Mouse (Mus musculus) stomach, embryonic 15.5 days (tissue): ENCODE measurements around the gene Gm10135. TPM values are rescaled to one million over a fixed set of nuclear protein-coding genes. Genes with fewer than 3 reads are reported as not detected.
"Not testable (repeated sequence)": the region's sequence is repeated elsewhere in the genome, so short reads cannot be mapped to it uniquely, and the experiment has no call there.

Experiments used
- ATAC-seq: fragments of 200-750 bp; cut with Nextera tagmentation; 2 replicates; pipeline ENCODE4 v1.8.0; 2017; ENCODE audit warnings: low read depth, moderate number of reproducible peaks, moderate TSS enrichment; ENCODE audit not compliant: insufficient read depth, low FRiP score
- H3K27ac ChIP-seq: fragments of 300-500 bp; sonication (generic); 2 replicates; pipeline ENCODE4 v1.5.1; 2015; ENCODE audit warnings: mild to moderate bottlenecking, inconsistent platforms
- H3K27me3 ChIP-seq: fragments of 300-500 bp; sonication (generic); replicated peaks from 2 replicates; pipeline ENCODE4 v1.6.1; 2015; ENCODE audit warnings: inconsistent platforms
- H3K36me3 ChIP-seq: fragments of 300-500 bp; sonication (generic); 2 replicates; pipeline ENCODE4 v1.6.1; 2015; ENCODE audit warnings: inconsistent platforms
- H3K4me1 ChIP-seq: fragments of 300-500 bp; sonication (generic); 2 replicates; pipeline ENCODE4 v1.6.1; 2015; ENCODE audit warnings: inconsistent platforms
- H3K4me2 ChIP-seq: fragments of 300-500 bp; sonication (generic); 2 replicates; pipeline ENCODE4 v1.6.1; 2015; ENCODE audit warnings: mild to moderate bottlenecking, inconsistent platforms
- H3K4me3 ChIP-seq: fragments of 300-500 bp; sonication (generic); replicated peaks from 2 replicates; pipeline ENCODE4 v1.5.1; 2015; ENCODE audit warnings: inconsistent platforms
- H3K9ac ChIP-seq: fragments of 300-500 bp; sonication (generic); 2 replicates; pipeline ENCODE4 v1.6.1; 2015; ENCODE audit warnings: inconsistent platforms
- H3K9me3 ChIP-seq: fragments of 300-500 bp; sonication (generic); 2 replicates; pipeline ENCODE4 v1.6.1; 2016; ENCODE audit warnings: inconsistent platforms
- WGBS: fragments of 180-500 bp; shearing (Covaris S2); methylation state at CpG from one replicate; pipeline ENCODE4 v1.1.7; 2015; 5-methylcytosine and 5-hydroxymethylcytosine counted together
- polyA plus RNA-seq: library from polyadenylated mRNA; unstranded; fragments of >200 nt; fragmentation: Nextera tagmentation; extraction: Ambion mirVana; gene quantifications from 2 replicates; pipeline ENCODE4 v1.2.1, GENCODE M21; 2015

Gene Gm10135
- not detected in 2 replicates for polyA plus RNA-seq

DNA sequence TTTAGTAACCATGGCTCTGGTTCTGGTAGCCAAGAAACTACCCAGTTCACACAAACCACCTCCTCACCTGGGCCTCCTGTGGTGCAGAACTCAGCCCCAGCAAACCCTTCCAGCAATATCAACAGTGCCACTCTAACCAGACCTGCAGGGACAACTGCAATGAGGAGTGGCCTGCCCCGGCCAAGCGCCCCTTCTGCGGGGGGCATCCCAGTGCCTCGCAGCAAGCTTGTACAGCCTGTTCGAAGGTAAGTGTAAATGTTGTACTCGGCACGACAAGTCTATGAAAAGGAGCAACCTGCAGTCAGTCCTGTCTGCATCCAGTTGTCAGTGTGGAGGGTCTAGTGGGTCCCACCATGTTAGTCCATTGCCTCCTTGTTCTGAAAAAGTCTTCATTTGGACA lies at the start of gene Gm10135:
Gene Gm10135, minus strand, starts transcription at position 101 of the 400 bp plus-strand sequence.
- Histone ChIP-seq H3K4me3 (no peak within 1 kb of the TSS), H3K9ac (no peak within 1 kb of the TSS), H3K4me2 (no peak within 1 kb of the TSS), H3K4me1 (0 out of 2 replicates have a peak, but pooled peaks cover 5% of the 10 kb centered on the region), H3K27me3 (no peaks in the 10 kb centered on the region), H3K9me3 (no peaks in the 10 kb centered on the region), H3K27ac (no peak within 1 kb of the TSS), H3K36me3 (peaks cover 14% of the 10 kb centered on the region)
- no peak for ATAC-seq
- 94% methylated on average over 7 of the region's 7 CpGs for WGBS

DNA sequence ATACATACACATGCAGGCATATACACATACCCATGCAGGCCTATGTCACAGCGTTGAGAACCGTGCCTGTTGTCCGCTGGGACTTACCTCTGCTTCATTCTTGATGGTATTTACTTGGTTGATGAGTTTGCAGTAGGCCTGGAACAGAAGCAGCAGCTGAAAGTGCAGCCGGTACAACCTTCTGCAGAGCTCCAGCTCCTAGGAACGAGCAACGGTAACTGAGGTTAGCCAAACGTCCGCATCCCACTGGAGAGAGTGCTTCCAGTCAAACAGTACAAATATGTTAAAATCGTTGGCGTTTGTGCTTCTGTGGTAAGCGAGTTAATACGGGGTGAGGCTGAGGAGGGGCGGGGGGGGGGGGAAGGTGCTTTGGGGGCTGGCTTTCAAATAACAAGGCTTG lies 49.3 kb upstream of the Gm10135 start:
- 92% methylated on average over 13 of the region's 13 CpGs for WGBS
- H3K9me3 ChIP-seq, result no peaks in the 10 kb centered on the region
- no peaks in the 10 kb centered on the region for H3K4me1 ChIP-seq
- no peak overlapping the region for H3K4me2 ChIP-seq
- no peak overlapping the region for H3K27ac ChIP-seq
- H3K36me3 ChIP-seq, result peaks cover 18% of the 10 kb centered on the region; the same call in 1 of the 2 replicates
- ATAC-seq, result no peak
- no peak overlapping the region for H3K4me3 ChIP-seq
- H3K9ac ChIP-seq, result no peak overlapping the region
- H3K27me3 ChIP-seq, result no peaks in the 10 kb centered on the region

DNA sequence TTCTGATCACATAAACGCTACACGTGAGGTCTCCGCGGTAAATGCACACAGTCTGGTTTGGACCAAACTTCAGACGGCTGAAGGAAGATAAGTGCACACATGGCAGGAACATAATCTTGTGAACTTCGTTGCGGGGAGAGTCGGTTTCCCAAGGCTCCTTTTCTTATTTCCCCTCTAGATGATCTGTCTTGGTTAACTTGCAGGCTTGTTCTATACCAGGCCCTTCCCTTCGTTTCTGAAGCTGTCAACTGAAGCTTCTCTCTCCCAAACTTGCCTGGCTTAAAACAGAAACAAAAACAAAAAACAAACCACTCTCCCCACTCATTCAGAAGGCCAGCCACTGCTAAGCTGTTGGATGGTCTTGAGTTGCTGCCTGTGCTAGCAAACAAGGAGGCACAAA lies 40.2 kb upstream of the Gm10135 start:
- Histone ChIP-seq H3K27ac (no peak overlapping the region), H3K4me3 (no peak overlapping the region), H3K36me3 (no peaks in the 10 kb centered on the region), H3K9me3 (no peaks in the 10 kb centered on the region), H3K4me1 (peaks cover 5% of the 10 kb centered on the region; the same call in 1 of the 2 replicates), H3K4me2 (no peak overlapping the region), H3K27me3 (peaks cover 5% of the 10 kb centered on the region; the same call in 1 of the 2 replicates), H3K9ac (no peak overlapping the region)
- 39% methylated on average over 9 of the region's 9 CpGs for WGBS
- no peak for ATAC-seq

DNA sequence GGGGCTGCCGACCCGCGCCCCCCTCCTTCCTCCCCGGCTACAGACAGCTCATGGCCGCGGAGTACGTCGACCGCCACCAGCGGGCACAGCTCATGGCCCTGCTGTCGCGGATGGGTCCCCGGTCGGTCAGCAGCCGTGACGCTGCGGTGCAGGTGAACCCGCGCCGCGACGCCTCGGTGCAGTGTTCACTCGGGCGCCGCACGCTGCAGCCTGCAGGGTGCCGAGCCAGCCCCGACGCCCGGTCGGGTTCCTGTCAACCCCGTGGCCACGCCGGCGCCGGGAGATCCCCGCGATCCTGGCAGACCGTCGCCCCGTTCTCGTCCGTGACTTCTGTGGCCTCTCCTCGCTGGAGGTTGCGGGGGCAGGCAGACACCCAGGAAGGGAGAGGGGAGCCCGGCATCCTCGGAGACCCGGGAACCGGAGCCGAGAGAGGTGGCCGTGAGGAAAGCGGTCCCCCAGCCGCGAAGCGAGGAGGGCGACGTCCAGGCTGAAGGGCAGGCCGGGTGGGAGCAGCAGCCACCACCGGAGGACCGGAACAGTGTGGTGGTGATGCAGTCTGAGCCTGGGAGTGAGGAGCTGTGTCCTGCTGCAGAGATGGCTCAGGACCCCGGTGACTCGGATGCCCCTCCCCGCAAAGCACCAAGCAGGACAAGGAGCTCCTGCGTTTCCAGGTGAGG lies 39.2 kb upstream of the Gm10135 start:
- peak overlapping the region; percentile 78 for H3K4me2 ChIP-seq
- not testable (repeated sequence) for H3K9me3 ChIP-seq, H3K27ac ChIP-seq, H3K9ac ChIP-seq, H3K4me1 ChIP-seq, H3K27me3 ChIP-seq, H3K36me3 ChIP-seq
- H3K4me3 ChIP-seq, result peak overlapping the region; percentile 37
- peak; percentile 53; the same call in 1 of the 2 replicates for ATAC-seq
- WGBS, result 2% methylated on average over 46 of the region's 65 CpGs

DNA sequence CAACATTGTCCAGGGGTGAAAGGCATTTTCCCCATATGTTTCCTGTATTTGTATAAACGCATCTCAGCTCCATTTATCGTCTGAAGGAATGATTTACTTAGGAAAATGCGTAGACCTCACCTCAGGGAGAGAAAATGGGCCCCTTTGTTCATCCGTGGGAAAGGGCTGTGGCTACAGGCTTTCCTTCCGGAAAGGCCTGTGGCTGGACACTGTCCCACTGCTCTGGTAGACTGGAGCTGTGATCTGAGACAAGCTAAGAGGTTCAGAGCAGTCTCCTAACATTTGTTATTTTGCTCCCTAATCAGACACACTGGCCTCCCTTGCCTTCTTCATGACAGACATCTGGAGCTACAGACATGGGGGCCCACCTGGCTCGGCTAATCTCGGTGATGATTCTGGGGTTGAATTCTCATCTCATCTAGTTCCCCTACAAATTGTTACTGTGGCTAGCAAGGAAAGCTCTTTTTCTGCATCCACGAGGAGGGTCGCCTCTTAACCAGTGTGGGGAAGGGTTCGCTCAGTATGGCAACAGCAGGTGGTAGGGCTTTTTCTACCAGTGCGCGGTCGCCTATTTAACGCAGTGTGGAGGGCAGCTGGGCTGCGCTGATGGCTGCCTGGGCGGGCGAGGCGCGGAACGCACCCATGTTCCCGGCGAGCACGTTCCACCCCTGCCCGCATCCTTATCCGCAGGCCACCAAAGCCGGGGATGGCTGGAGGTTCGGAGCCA lies 38.5 kb upstream of the Gm10135 start:
- H3K27ac ChIP-seq, H3K9me3 ChIP-seq, H3K9ac ChIP-seq, H3K36me3 ChIP-seq, H3K4me1 ChIP-seq, ATAC-seq: not testable (repeated sequence)
- peak overlapping the region; percentile 78 for H3K4me2 ChIP-seq
- H3K27me3 ChIP-seq, result peaks cover 11% of the 10 kb centered on the region; the same call in 1 of the 2 replicates
- peak overlapping the region; percentile 37 for H3K4me3 ChIP-seq
- WGBS, result 25% methylated on average over 20 of the region's 27 CpGs

DNA sequence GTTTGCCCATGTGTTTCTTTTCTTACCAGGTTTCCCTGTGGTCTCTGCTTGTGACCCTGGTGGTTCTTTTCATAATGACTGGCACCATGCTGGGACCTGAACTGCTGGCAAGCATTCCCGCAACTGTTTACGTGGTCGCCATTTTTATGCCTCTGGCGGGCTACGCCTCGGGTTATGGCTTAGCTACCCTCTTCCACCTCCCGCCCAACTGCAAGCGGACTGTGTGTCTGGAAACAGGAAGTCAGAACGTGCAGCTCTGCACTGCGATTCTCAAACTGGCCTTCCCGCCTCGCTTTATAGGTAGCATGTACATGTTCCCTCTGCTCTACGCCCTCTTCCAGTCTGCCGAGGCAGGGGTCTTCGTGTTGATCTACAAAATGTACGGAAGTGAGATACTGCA lies 37.3 kb upstream of the Gm10135 start:
- not testable (repeated sequence) for H3K9me3 ChIP-seq, ATAC-seq, H3K36me3 ChIP-seq, H3K27ac ChIP-seq, H3K4me3 ChIP-seq, H3K9ac ChIP-seq, H3K4me2 ChIP-seq
- 93% methylated on average over 16 of the region's 16 CpGs for WGBS
- H3K27me3 ChIP-seq, result peaks cover 22% of the 10 kb centered on the region
- peaks cover 11% of the 10 kb centered on the region for H3K4me1 ChIP-seq

DNA sequence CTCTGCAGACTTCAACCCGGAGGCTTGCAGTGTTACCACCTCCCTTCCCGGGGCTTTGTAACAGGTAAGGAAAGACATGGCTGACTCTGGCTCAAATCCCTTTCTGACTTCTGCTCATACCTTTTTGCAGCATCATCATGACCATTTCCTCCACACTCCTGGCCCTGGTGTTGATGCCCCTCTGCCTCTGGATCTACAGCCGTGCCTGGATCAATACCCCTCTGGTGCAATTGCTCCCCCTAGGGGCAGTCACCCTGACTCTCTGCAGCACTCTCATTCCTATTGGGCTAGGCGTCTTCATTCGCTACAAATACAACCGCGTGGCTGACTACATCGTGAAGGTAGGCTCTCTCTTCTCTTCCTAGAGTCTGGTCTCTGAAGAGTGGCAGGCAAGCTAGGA lies 33.7 kb upstream of the Gm10135 start:
- H3K4me1 ChIP-seq, ATAC-seq, H3K36me3 ChIP-seq, H3K4me2 ChIP-seq, H3K27ac ChIP-seq, H3K9ac ChIP-seq, H3K9me3 ChIP-seq, H3K4me3 ChIP-seq: not testable (repeated sequence)
- WGBS, result 39% methylated on average over 8 of the region's 8 CpGs
- peaks cover 28% of the 10 kb centered on the region for H3K27me3 ChIP-seq

DNA sequence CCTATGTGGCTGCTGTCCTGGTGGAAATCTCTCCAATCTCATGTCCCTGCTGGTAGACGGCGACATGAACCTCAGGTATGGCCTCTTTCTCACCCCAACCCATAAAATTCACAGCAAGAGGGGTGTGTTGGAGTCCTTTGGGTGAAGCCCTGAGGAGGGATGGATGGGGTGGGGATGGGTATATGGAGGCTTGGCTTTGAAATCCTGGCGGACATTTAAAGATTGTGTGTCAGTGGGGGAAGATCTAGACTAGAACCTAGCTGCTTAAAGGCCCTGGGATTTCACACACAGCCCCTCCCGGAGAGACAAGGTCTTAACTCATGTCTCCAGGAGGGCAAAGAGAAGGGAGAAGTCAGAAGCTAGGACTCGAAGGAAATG lies 33.1 kb upstream of the Gm10135 start:
- Histone ChIP-seq H3K4me2 (peak overlapping the region; percentile 83), H3K4me3 (peak overlapping the region; percentile 41; the same call in 1 of the 2 replicates)
- ATAC-seq, result 0 out of 2 replicates have a peak, but pooled peaks have one; percentile 4

DNA sequence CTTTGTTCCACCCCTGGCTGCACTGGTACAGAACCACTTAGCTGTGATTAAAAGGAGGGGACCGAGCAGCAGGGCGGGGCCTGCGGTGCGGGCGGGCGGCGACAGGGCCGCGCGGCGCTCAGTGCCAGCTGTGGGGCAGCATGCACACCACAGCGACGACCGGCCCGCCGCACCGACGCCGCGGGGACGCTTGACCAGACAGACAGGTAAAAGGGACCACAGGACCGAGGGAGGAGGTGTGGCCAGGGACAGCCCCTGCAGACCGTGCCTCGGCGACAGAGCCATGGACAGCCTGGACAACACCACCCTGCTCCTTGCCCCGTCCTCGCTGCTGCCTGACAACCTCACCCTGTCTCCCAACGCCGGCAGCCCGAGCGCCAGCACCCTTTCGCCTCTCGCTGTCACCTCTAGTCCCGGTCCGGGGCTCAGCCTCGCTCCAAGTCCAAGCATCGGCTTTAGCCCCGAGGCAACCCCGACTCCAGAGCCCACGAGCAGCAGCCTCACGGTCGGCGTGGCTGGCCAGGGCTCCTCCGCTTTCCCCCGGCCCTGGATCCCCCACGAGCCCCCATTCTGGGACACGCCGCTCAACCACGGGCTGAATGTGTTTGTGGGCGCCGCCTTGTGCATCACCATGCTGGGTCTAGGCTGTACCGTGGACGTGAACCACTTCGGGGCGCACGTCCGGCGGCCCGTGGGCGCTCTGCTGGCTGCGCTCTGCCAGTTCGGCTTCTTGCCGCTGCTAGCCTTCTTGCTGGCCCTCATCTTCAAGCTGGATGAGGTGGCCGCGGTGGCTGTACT lies 32.5 kb upstream of the Gm10135 start, which contains the start of gene Slc10a4:
Gene Slc10a4, plus strand, starts transcription at position 100 of the 798 bp plus-strand sequence.
- H3K27ac ChIP-seq, result no peak within 1 kb of the TSS
- peaks cover 28% of the 10 kb centered on the region for H3K27me3 ChIP-seq
- no peak within 1 kb of the TSS for H3K9ac ChIP-seq
- H3K4me3 ChIP-seq, result peak within 1 kb of the TSS; percentile 41
- 8% methylated on average over 65 of the region's 65 CpGs for WGBS
- peaks cover 6% of the 10 kb centered on the region; the same call in 1 of the 2 replicates for H3K4me1 ChIP-seq
- no peaks in the 10 kb centered on the region for H3K9me3 ChIP-seq
- no peaks in the 10 kb centered on the region for H3K36me3 ChIP-seq
- peak; percentile 70; the same call in 1 of the 2 replicates for ATAC-seq
- peak within 1 kb of the TSS; percentile 83 for H3K4me2 ChIP-seq

More for the DNA sequence above, 33.1 kb upstream of the Gm10135 start:
- Histone ChIP-seq H3K9me3 (no peaks in the 10 kb centered on the region), H3K9ac (no peak overlapping the region), H3K27me3 (peaks cover 28% of the 10 kb centered on the region), H3K36me3 (no peaks in the 10 kb centered on the region), H3K4me1 (peaks cover 6% of the 10 kb centered on the region; the same call in 1 of the 2 replicates), H3K27ac (no peak overlapping the region)
- WGBS, result 40% methylated on average over 5 of the region's 5 CpGs

DNA sequence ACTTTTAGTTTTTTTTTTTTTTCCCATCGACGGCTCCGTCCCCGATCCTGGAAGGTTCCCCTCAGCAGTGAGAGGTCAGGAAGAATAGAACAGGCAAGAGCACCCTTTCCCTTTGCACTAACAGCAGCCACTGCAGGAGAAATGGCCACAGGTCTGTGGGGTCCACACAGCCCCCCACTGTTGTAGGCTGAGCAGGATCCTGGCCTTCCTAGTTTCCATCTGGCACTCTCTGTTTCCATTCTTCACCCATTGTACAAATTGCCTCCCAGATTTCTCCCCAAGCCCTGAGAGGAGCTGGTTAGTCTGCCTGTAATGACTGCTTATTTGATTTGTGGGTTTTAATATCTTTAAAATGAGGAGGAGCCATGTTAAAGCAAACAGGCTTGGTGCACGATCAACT lies 29.5 kb upstream of the Gm10135 start:
- Histone ChIP-seq H3K27me3 (peaks cover 28% of the 10 kb centered on the region), H3K9ac (no peak overlapping the region), H3K9me3 (no peaks in the 10 kb centered on the region), H3K4me3 (no peak overlapping the region), H3K4me1 (peaks cover 6% of the 10 kb centered on the region; the same call in 1 of the 2 replicates), H3K36me3 (no peaks in the 10 kb centered on the region), H3K27ac (no peak overlapping the region), H3K4me2 (no peak overlapping the region)
- ATAC-seq, result no peak
- WGBS, result 78% methylated on average over 5 of the region's 5 CpGs

DNA sequence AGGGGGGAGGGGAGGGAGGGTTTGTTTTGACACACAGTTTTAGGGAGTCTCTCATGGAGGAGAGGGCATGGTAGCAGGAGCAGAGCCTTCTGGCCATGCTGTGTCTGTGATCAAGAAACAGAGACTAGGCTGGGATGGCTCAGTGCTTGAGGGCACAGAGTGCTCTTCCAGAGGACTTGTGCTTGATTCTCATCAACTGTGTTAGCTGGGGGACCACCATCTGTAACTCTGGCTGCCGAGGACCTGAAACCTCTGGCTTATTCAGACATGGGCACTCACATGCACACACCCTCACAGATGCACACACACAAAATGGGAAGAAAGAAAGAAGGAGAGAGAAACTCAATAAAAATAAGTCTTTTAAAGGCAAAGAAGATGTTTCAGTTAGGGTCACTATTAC lies 24.0 kb upstream of the Gm10135 start:
- not testable (repeated sequence) for H3K27me3 ChIP-seq, ATAC-seq, H3K4me3 ChIP-seq, H3K4me1 ChIP-seq, H3K27ac ChIP-seq, H3K9me3 ChIP-seq, H3K9ac ChIP-seq, H3K36me3 ChIP-seq, H3K4me2 ChIP-seq
- 75% methylated on average over 1 of the region's 1 CpGs for WGBS
